8 mouse cellular contexts compared by ENCODE assay signal in genomic region chr2:26639083-26639482, GRCm38 (mm10). TPM values are rescaled to one million over a fixed set of nuclear protein-coding genes. Genes with fewer than 3 reads are reported as not detected.
DNase-seq lines count a peak whose midpoint lies in the region; ATAC-seq and TF ChIP-seq lines count a peak whose summit lies in the region.

No protein-coding gene starts in this region.

- no peak for TF ChIP-seq EP300 in ES-Bruce4 (IDR thresholded peaks at IDR 0.05; ENCODE audit: insufficient read depth, low read depth, low read length)

- peaks cover 1% of the 10 kb centered on the region for H3K4me1 ChIP-seq in ES-Bruce4 (ENCODE audit: control insufficient read depth, insufficient read depth, low read length)
- peaks cover 15% of the 10 kb centered on the region; the same call in 1 of the 2 replicates for H3K4me1 ChIP-seq in embryonic fibroblast, embryonic 13.5 days (ENCODE audit: control insufficient read depth, insufficient read depth, low read length)
- H3K4me1 ChIP-seq in hindbrain, embryonic 16.5 days (ENCODE audit: control insufficient read depth, insufficient read depth, low read depth, low read length), result peaks cover 23% of the 10 kb centered on the region
- H3K4me1 ChIP-seq in liver, embryonic 13.5 days (replicated peaks), result peaks cover 45% of the 10 kb centered on the region

- H3K36me3 ChIP-seq in ES-Bruce4 (ENCODE audit: control insufficient read depth, insufficient read depth, low read length, poor library complexity, severe bottlenecking), result peaks cover 32% of the 10 kb centered on the region
- H3K36me3 ChIP-seq in hindbrain, embryonic 16.5 days (ENCODE audit: control insufficient read depth, insufficient read depth, low read length), result peaks cover 25% of the 10 kb centered on the region
- peaks cover 50% of the 10 kb centered on the region for H3K36me3 ChIP-seq in liver, embryonic 13.5 days

- H3K4me2 ChIP-seq in hindbrain, embryonic 16.5 days (ENCODE audit: low read length), result peak overlapping the region; percentile 69
- H3K4me2 ChIP-seq in liver, embryonic 13.5 days, result peak overlapping the region; percentile 75

- peak; percentile 40; the same call in 1 of the 2 replicates for ATAC-seq in hindbrain, embryonic 16.5 days
- peak; percentile 49 for ATAC-seq in liver, embryonic 13.5 days (ENCODE audit: low read depth)

- no peak for TF ChIP-seq POLR2A in ES-Bruce4 (IDR thresholded peaks at IDR 0.05; ENCODE audit: insufficient read depth, low read length)
- peak; percentile 47 for TF ChIP-seq POLR2A in embryonic fibroblast, embryonic 13.5 days (IDR thresholded peaks at IDR 0.05; ENCODE audit: low read depth, low read length)

- H3K4me3 ChIP-seq in ES-Bruce4 (ENCODE audit: low read depth, low read length), result peak overlapping the region; percentile 99
- peak overlapping the region; percentile 98 for H3K4me3 ChIP-seq in embryonic fibroblast, embryonic 13.5 days (ENCODE audit: insufficient read depth, low read length)
- H3K4me3 ChIP-seq in hindbrain, embryonic 16.5 days (ENCODE audit: low read length), result peak overlapping the region; percentile 94
- H3K4me3 ChIP-seq in liver, embryonic 13.5 days (replicated peaks), result peak overlapping the region; percentile 78

- WGBS in hindbrain, embryonic 16.5 days, result 9% methylated on average over 8 of the region's 8 CpGs
- 1% methylated on average over 8 of the region's 8 CpGs for WGBS in liver, embryonic 13.5 days (ENCODE audit: insufficient replicate concordance)

- peak overlapping the region; percentile 55 for H3K27ac ChIP-seq in ES-Bruce4 (ENCODE audit: insufficient read depth, low read length)
- H3K27ac ChIP-seq in embryonic fibroblast, embryonic 13.5 days (ENCODE audit: insufficient read depth, low read length), result no peak overlapping the region
- H3K27ac ChIP-seq in hindbrain, embryonic 16.5 days (ENCODE audit: low read depth, low read length), result no peak overlapping the region
- H3K27ac ChIP-seq in liver, embryonic 13.5 days, result peak overlapping the region; percentile 81

- H3K9me3 ChIP-seq in ES-Bruce4 (replicated peaks; ENCODE audit: control insufficient read depth, insufficient read depth, low read length, poor library complexity, severe bottlenecking), result no peaks in the 10 kb centered on the region
- no peaks in the 10 kb centered on the region for H3K9me3 ChIP-seq in hindbrain, embryonic 16.5 days (ENCODE audit: control insufficient read depth, low read length)
- H3K9me3 ChIP-seq in liver, embryonic 13.5 days (replicated peaks), result no peaks in the 10 kb centered on the region

- TF ChIP-seq CTCF in ES-Bruce4 (IDR thresholded peaks at IDR 0.05; ENCODE audit: low read depth, low read length), result peak; percentile 43
- TF ChIP-seq CTCF in embryonic fibroblast, embryonic 13.5 days (IDR thresholded peaks at IDR 0.05; ENCODE audit: borderline replicate concordance, insufficient read depth, low read length), result peak; percentile 65; the same call in 1 of the 2 replicates

- peak; percentile 81 for DNase-seq in A20 (ENCODE audit: low read depth, low spot score)
- peak; percentile 46 for DNase-seq in liver, embryonic 13.5 days
- peak; percentile 67 to 72 for DNase-seq in natural killer cell, adult 2 months (ENCODE audit: low spot score in 2 of 2)
- no peak for DNase-seq in urinary bladder, postnatal 25 days (ENCODE audit: low spot score)
- DNase-seq in cerebellum, postnatal 36 days, result no peak

- H3K9ac ChIP-seq in ES-Bruce4 (ENCODE audit: low read depth, poor library complexity, severe bottlenecking), result peak overlapping the region; percentile 100
- peak overlapping the region; percentile 95 for H3K9ac ChIP-seq in hindbrain, embryonic 16.5 days (ENCODE audit: low read depth, low read length)
- peak overlapping the region; percentile 86 for H3K9ac ChIP-seq in liver, embryonic 13.5 days

- no peaks in the 10 kb centered on the region for H3K27me3 ChIP-seq in ES-Bruce4 (ENCODE audit: control insufficient read depth, insufficient read depth, low read length, poor library complexity, severe bottlenecking)
- no peaks in the 10 kb centered on the region for H3K27me3 ChIP-seq in hindbrain, embryonic 16.5 days (replicated peaks; ENCODE audit: control insufficient read depth, insufficient read depth, low read length)
- no peaks in the 10 kb centered on the region for H3K27me3 ChIP-seq in liver, embryonic 13.5 days

RNA-seq across cellular contexts. Expression of gene Fam69b, which starts 10.8 kb away (rescaled TPM):
- 4.9 and 5.3 TPM in 2 replicates for polyA plus RNA-seq in ES-Bruce4 (2011; ENCODE audit: insufficient read depth, insufficient read length, low read depth, missing spikeins)
- polyA plus RNA-seq in embryonic fibroblast, embryonic 13.5 days (2011; ENCODE audit: insufficient read length, low read depth, missing spikeins), result 12.0 and 16.3 TPM in 2 replicates
- 153 and 156 TPM in 2 replicates for polyA plus RNA-seq in hindbrain, embryonic 16.5 days (2015; fragmentation: Nextera tagmentation; extraction: Ambion mirVana)
- polyA plus RNA-seq in liver, embryonic 13.5 days (2015; fragmentation: Nextera tagmentation; extraction: Ambion mirVana), result 2.1 and 2.3 TPM in 2 replicates

RNA-seq across cellular contexts. Expression of gene Lcn4, which starts 32.0 kb away (rescaled TPM):
- not detected in 2 replicates for polyA plus RNA-seq in ES-Bruce4 (2011; ENCODE audit: insufficient read depth, insufficient read length, low read depth, missing spikeins)
- polyA plus RNA-seq in embryonic fibroblast, embryonic 13.5 days (2011; ENCODE audit: insufficient read length, low read depth, missing spikeins), result not detected in 2 replicates
- polyA plus RNA-seq in hindbrain, embryonic 16.5 days (2015; fragmentation: Nextera tagmentation; extraction: Ambion mirVana), result not detected in 2 replicates
- not detected in 2 replicates for polyA plus RNA-seq in liver, embryonic 13.5 days (2015; fragmentation: Nextera tagmentation; extraction: Ambion mirVana)

RNA-seq across cellular contexts. Expression of gene Agpat2, which starts 34.9 kb away (rescaled TPM):
- polyA plus RNA-seq in ES-Bruce4 (2011; ENCODE audit: insufficient read depth, insufficient read length, low read depth, missing spikeins), result 19.7 and 21.0 TPM in 2 replicates
- 21.4 and 22.4 TPM in 2 replicates for polyA plus RNA-seq in embryonic fibroblast, embryonic 13.5 days (2011; ENCODE audit: insufficient read length, low read depth, missing spikeins)
- 6.2 and 7.2 TPM in 2 replicates for polyA plus RNA-seq in hindbrain, embryonic 16.5 days (2015; fragmentation: Nextera tagmentation; extraction: Ambion mirVana)
- polyA plus RNA-seq in liver, embryonic 13.5 days (2015; fragmentation: Nextera tagmentation; extraction: Ambion mirVana), result 30.9 and 32.7 TPM in 2 replicates

RNA-seq across cellular contexts. Expression of gene Gm20532, which starts 52.6 kb away (rescaled TPM):
- polyA plus RNA-seq in ES-Bruce4 (2011; ENCODE audit: insufficient read depth, insufficient read length, low read depth, missing spikeins), result not detected in 2 replicates
- not detected in 2 replicates for polyA plus RNA-seq in embryonic fibroblast, embryonic 13.5 days (2011; ENCODE audit: insufficient read length, low read depth, missing spikeins)
- polyA plus RNA-seq in hindbrain, embryonic 16.5 days (2015; fragmentation: Nextera tagmentation; extraction: Ambion mirVana), result not detected in 2 replicates
- not detected in 2 replicates for polyA plus RNA-seq in liver, embryonic 13.5 days (2015; fragmentation: Nextera tagmentation; extraction: Ambion mirVana)

RNA-seq across cellular contexts. Expression of gene Egfl7, which starts 59.3 kb away (rescaled TPM):
- polyA plus RNA-seq in ES-Bruce4 (2011; ENCODE audit: insufficient read depth, insufficient read length, low read depth, missing spikeins), result 37.7 and 41.1 TPM in 2 replicates
- polyA plus RNA-seq in embryonic fibroblast, embryonic 13.5 days (2011; ENCODE audit: insufficient read length, low read depth, missing spikeins), result 11.0 and 13.7 TPM in 2 replicates
- polyA plus RNA-seq in hindbrain, embryonic 16.5 days (2015; fragmentation: Nextera tagmentation; extraction: Ambion mirVana), result 75.4 and 76.2 TPM in 2 replicates
- polyA plus RNA-seq in liver, embryonic 13.5 days (2015; fragmentation: Nextera tagmentation; extraction: Ambion mirVana), result 69.4 and 79.4 TPM in 2 replicates

Comparison
In these comparisons a context has a peak if more than half of its experiments do, and no peak if none do; other contexts are left out.
1. DNase-seq: peak in A20 (single experiment), liver, embryonic 13.5 days (single experiment) and natural killer cell, adult 2 months (2 of 2); none in urinary bladder, postnatal 25 days (single experiment) and cerebellum, postnatal 36 days (0 of 2).
2. H3K27ac ChIP-seq: peak in ES-Bruce4 (single experiment) and liver, embryonic 13.5 days (single experiment); none in embryonic fibroblast, embryonic 13.5 days (single experiment) and hindbrain, embryonic 16.5 days (single experiment).
3. Peak in every context shown above with its lines, with median percentiles within 50 percentile points of each other: H3K4me3 ChIP-seq and H3K9ac ChIP-seq.